Mouse (Mus musculus): ENCODE data around the gene Prss33. TPM values are rescaled to one million over a fixed set of nuclear protein-coding genes. Genes with fewer than 3 reads are reported as not detected.

Prss33 gene
- polyA plus RNA-seq (2014; fragmentation: Illumina TruSeq; extraction: RNeasy Lipid Tissue Mini Kit (QIAGEN cat#74804); ENCODE audit: low read depth, low replicate concordance), result not detected

GRCm38 (mm10) chr17:23836006-23836575, at the start of gene Prss33:
Gene Prss33 (minus strand): TSS chr17:23836056.

GRCm38 (mm10) chr17:23880576-23880975, 44.7 kb upstream of the Prss33 start, which contains the start of the genes Dcpp1 and Dcpp2:
Gene Dcpp1 (plus strand): TSS chr17:23880876.
Gene Dcpp2 (plus strand): TSS chr17:23880880.

GRCm38 (mm10) chr17:23867756-23868155, 31.9 kb upstream of the Prss33 start, which contains the start of gene Prss21:
Gene Prss21 (plus strand): TSS chr17:23868056.

GRCm38 (mm10) chr17:23843812-23844273, 8.0 kb upstream of the Prss33 start, which contains the start of the genes Prss32 and Prss41:
Gene Prss32 (plus strand): TSS chr17:23843855.
Gene Prss41 (minus strand): TSS chr17:23844172.

GRCm38 (mm10) chr17:23829064-23829619, 6.7 kb downstream of the Prss33 start, which contains the start of gene Elob:
Gene Elob (minus strand): TSS chr17:23829136.

GRCm38 (mm10) chr17:23790269-23791078, 45.4 kb downstream of the Prss33 start, which contains the start of gene Srrm2:
Gene Srrm2 (plus strand): TSS chr17:23790532.

GRCm38 (mm10) chr17:23785561-23786471, 50.0 kb downstream of the Prss33 start, which contains the start of gene Flywch2:
Gene Flywch2 (minus strand): TSS chr17:23786081.

Other genes starting within 250 kb of the Prss33 start
- not detected for gene Zfp13, start 236.6 kb downstream of the Prss33 start, polyA plus RNA-seq (2014; fragmentation: Illumina TruSeq; extraction: RNeasy Lipid Tissue Mini Kit (QIAGEN cat#74804); ENCODE audit: low read depth, low replicate concordance)
- not detected for gene Zscan10, start 235.2 kb downstream of the Prss33 start, polyA plus RNA-seq (2014; fragmentation: Illumina TruSeq; extraction: RNeasy Lipid Tissue Mini Kit (QIAGEN cat#74804); ENCODE audit: low read depth, low replicate concordance)
- 0.08 TPM for gene Mmp25, start 190.8 kb downstream of the Prss33 start, polyA plus RNA-seq (2014; fragmentation: Illumina TruSeq; extraction: RNeasy Lipid Tissue Mini Kit (QIAGEN cat#74804); ENCODE audit: low read depth, low replicate concordance)
- 0.28 TPM for gene Bicdl2, start 175.6 kb downstream of the Prss33 start, polyA plus RNA-seq (2014; fragmentation: Illumina TruSeq; extraction: RNeasy Lipid Tissue Mini Kit (QIAGEN cat#74804); ENCODE audit: low read depth, low replicate concordance)
- 7.0 TPM for gene Hcfc1r1, start 162.5 kb downstream of the Prss33 start, polyA plus RNA-seq (2014; fragmentation: Illumina TruSeq; extraction: RNeasy Lipid Tissue Mini Kit (QIAGEN cat#74804); ENCODE audit: low read depth, low replicate concordance)
- 1.8 TPM for gene Thoc6, start 162.2 kb downstream of the Prss33 start, polyA plus RNA-seq (2014; fragmentation: Illumina TruSeq; extraction: RNeasy Lipid Tissue Mini Kit (QIAGEN cat#74804); ENCODE audit: low read depth, low replicate concordance)
- 0.65 TPM for gene Tnfrsf12a, start 158.6 kb downstream of the Prss33 start, polyA plus RNA-seq (2014; fragmentation: Illumina TruSeq; extraction: RNeasy Lipid Tissue Mini Kit (QIAGEN cat#74804); ENCODE audit: low read depth, low replicate concordance)
- gene Cldn6, start 156.8 kb downstream of the Prss33 start, polyA plus RNA-seq (2014; fragmentation: Illumina TruSeq; extraction: RNeasy Lipid Tissue Mini Kit (QIAGEN cat#74804); ENCODE audit: low read depth, low replicate concordance), result 0.32 TPM
- not detected for gene Cldn9, start 152.0 kb downstream of the Prss33 start, polyA plus RNA-seq (2014; fragmentation: Illumina TruSeq; extraction: RNeasy Lipid Tissue Mini Kit (QIAGEN cat#74804); ENCODE audit: low read depth, low replicate concordance)
- gene 1520401A03Rik, start 113.3 kb downstream of the Prss33 start, polyA plus RNA-seq (2014; fragmentation: Illumina TruSeq; extraction: RNeasy Lipid Tissue Mini Kit (QIAGEN cat#74804); ENCODE audit: low read depth, low replicate concordance), result not detected
- not detected for gene Pkmyt1, start 109.7 kb downstream of the Prss33 start, polyA plus RNA-seq (2014; fragmentation: Illumina TruSeq; extraction: RNeasy Lipid Tissue Mini Kit (QIAGEN cat#74804); ENCODE audit: low read depth, low replicate concordance)
- gene Paqr4, start 95.2 kb downstream of the Prss33 start, polyA plus RNA-seq (2014; fragmentation: Illumina TruSeq; extraction: RNeasy Lipid Tissue Mini Kit (QIAGEN cat#74804); ENCODE audit: low read depth, low replicate concordance), result 0.65 TPM
- gene Kremen2, start 90.2 kb downstream of the Prss33 start, polyA plus RNA-seq (2014; fragmentation: Illumina TruSeq; extraction: RNeasy Lipid Tissue Mini Kit (QIAGEN cat#74804); ENCODE audit: low read depth, low replicate concordance), result not detected
- gene Flywch1, start 64.5 kb downstream of the Prss33 start, polyA plus RNA-seq (2014; fragmentation: Illumina TruSeq; extraction: RNeasy Lipid Tissue Mini Kit (QIAGEN cat#74804); ENCODE audit: low read depth, low replicate concordance), result 0.65 TPM
- not detected for gene Flywch2, start 50.0 kb downstream of the Prss33 start, polyA plus RNA-seq (2014; fragmentation: Illumina TruSeq; extraction: RNeasy Lipid Tissue Mini Kit (QIAGEN cat#74804); ENCODE audit: low read depth, low replicate concordance)
- gene Srrm2, start 45.5 kb downstream of the Prss33 start, polyA plus RNA-seq (2014; fragmentation: Illumina TruSeq; extraction: RNeasy Lipid Tissue Mini Kit (QIAGEN cat#74804); ENCODE audit: low read depth, low replicate concordance), result 69.0 TPM
- gene Elob, start 6.9 kb downstream of the Prss33 start, polyA plus RNA-seq (2014; fragmentation: Illumina TruSeq; extraction: RNeasy Lipid Tissue Mini Kit (QIAGEN cat#74804); ENCODE audit: low read depth, low replicate concordance), result 12.0 TPM
- not detected for gene Prss32, start 7.8 kb upstream of the Prss33 start, polyA plus RNA-seq (2014; fragmentation: Illumina TruSeq; extraction: RNeasy Lipid Tissue Mini Kit (QIAGEN cat#74804); ENCODE audit: low read depth, low replicate concordance)
- not detected for gene Prss41, start 8.1 kb upstream of the Prss33 start, polyA plus RNA-seq (2014; fragmentation: Illumina TruSeq; extraction: RNeasy Lipid Tissue Mini Kit (QIAGEN cat#74804); ENCODE audit: low read depth, low replicate concordance)
- gene Prss21, start 32.0 kb upstream of the Prss33 start, polyA plus RNA-seq (2014; fragmentation: Illumina TruSeq; extraction: RNeasy Lipid Tissue Mini Kit (QIAGEN cat#74804); ENCODE audit: low read depth, low replicate concordance), result not detected
- not detected for gene Dcpp1, start 44.8 kb upstream of the Prss33 start, polyA plus RNA-seq (2014; fragmentation: Illumina TruSeq; extraction: RNeasy Lipid Tissue Mini Kit (QIAGEN cat#74804); ENCODE audit: low read depth, low replicate concordance)
- not detected for gene Dcpp2, start 44.8 kb upstream of the Prss33 start, polyA plus RNA-seq (2014; fragmentation: Illumina TruSeq; extraction: RNeasy Lipid Tissue Mini Kit (QIAGEN cat#74804); ENCODE audit: low read depth, low replicate concordance)
- not detected for gene Dcpp3, start 81.4 kb upstream of the Prss33 start, polyA plus RNA-seq (2014; fragmentation: Illumina TruSeq; extraction: RNeasy Lipid Tissue Mini Kit (QIAGEN cat#74804); ENCODE audit: low read depth, low replicate concordance)
- not detected for gene Sbp, start 105.6 kb upstream of the Prss33 start, polyA plus RNA-seq (2014; fragmentation: Illumina TruSeq; extraction: RNeasy Lipid Tissue Mini Kit (QIAGEN cat#74804); ENCODE audit: low read depth, low replicate concordance)
- gene Sbpl, start 119.2 kb upstream of the Prss33 start, polyA plus RNA-seq (2014; fragmentation: Illumina TruSeq; extraction: RNeasy Lipid Tissue Mini Kit (QIAGEN cat#74804); ENCODE audit: low read depth, low replicate concordance), result not detected
- gene Prss30, start 144.5 kb upstream of the Prss33 start, polyA plus RNA-seq (2014; fragmentation: Illumina TruSeq; extraction: RNeasy Lipid Tissue Mini Kit (QIAGEN cat#74804); ENCODE audit: low read depth, low replicate concordance), result not detected
- gene Prss22, start 162.0 kb upstream of the Prss33 start, polyA plus RNA-seq (2014; fragmentation: Illumina TruSeq; extraction: RNeasy Lipid Tissue Mini Kit (QIAGEN cat#74804); ENCODE audit: low read depth, low replicate concordance), result not detected
- gene Prss27, start 202.1 kb upstream of the Prss33 start, polyA plus RNA-seq (2014; fragmentation: Illumina TruSeq; extraction: RNeasy Lipid Tissue Mini Kit (QIAGEN cat#74804); ENCODE audit: low read depth, low replicate concordance), result not detected
- 19.8 TPM for gene Kctd5, start 237.4 kb upstream of the Prss33 start, polyA plus RNA-seq (2014; fragmentation: Illumina TruSeq; extraction: RNeasy Lipid Tissue Mini Kit (QIAGEN cat#74804); ENCODE audit: low read depth, low replicate concordance)

Data from kidney, adult 10 weeks (tissue).